Mouse (Mus musculus) lung, postnatal 4 days (tissue): ENCODE measurements around the gene Picalm.

Experiments used
- DNase-seq, 2 experiments: peaks; one replicate each; pipeline ENCODE4 v3.0.0; 2021

The Picalm gene

DNA sequence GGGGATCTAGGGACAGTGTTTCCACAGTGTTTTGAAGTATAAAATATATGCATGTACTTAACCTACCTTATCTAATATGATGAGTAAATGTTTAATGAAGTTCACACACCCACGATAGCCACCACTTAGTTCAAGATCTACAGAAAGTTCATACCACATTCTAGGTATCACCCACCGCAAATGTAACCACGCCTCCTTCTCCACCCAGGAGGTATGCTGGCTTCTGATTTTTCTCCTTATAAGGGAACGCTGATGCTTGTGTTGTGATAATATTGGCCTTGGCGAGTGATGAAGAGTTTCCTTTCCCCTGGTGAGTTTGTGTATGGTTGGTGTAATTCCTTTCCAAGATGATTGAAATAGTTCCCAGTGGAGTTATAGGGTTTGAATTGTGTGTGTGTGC lies 88.1 kb downstream of the Picalm start:
- DNase-seq: no peak

DNA sequence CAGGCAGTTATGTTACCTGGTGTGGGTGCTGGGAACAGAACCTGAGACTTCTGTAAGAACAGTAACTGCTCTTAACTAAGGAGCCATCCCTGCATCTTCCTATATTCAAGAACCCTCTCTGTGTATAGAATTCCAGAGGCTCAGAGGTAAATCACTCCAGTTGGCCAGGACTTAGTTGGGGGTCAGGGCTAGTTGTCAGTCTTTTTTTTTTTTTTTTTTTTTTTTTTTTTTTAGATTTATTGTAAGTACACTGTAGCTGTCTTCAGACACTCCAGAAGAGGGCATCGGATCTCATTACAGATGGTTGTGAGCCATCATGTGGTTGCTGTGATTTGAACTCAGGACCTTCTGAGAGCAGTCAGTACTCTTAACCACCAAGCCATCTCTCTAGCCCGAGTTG lies 91.5 kb downstream of the Picalm start:
- no peak for DNase-seq

DNA sequence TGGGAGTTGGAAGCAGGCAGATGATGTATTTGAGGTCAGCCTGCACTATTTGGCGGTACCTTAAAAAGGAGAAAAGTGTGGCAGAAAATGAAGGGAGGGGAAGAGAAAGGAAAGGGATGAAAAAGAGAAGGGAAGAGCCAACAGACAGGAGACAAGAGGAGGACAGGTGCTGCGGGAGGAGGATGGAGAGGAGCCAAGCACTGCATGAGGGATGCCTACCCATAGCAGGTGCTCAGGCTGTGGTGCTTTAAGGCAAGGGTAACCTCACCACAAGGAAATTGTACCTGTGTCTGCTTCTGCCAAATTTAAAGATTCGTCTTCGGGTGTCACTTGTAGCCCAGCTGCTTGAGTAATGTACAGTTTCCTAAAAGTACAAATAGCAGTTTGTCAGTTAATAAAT lies 98.1 kb downstream of the Picalm start:
- no peak for DNase-seq

DNA sequence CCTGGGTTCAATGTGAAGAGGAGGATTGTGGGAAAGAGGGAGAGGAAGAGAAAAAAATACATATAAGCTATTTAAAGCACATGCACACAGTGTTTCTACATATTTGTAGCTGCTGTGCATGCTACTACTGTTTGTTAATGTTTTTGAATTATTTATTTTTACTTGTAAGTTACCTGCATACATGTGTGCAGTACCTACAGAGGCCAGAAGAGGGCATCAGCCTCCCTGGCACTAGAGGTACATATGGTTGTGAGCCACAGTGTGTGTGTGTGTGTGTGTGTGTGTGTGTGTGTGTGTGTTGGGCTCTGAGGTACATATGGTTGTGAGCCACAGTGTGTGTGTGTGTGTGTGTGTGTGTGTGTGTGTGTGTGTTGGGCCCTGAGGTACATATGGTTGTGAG lies 98.9 kb downstream of the Picalm start:
- peak in 1 of 2 experiments; percentile 23 for DNase-seq

DNA sequence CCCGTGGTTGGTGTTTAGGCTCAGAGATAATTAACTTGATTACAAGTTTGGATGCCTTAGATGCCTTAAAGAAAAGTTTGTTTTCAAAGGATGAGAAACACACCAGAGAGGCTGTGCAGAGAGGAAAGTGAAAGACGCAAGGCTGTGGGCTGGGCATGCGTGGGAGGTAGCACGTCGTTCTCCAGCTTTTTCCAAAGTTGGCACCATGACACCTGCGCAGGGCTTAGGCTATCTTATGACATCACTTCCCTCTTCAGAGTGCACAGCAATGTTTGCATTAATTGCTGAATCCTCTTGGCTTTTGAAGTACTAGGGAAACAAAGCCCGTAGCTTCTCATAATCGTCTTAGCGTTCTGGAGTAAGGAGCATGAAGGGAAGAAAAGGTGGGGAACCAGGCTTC lies 101.4 kb downstream of the Picalm start:
- peak; percentile 25 to 42 for DNase-seq

DNA sequence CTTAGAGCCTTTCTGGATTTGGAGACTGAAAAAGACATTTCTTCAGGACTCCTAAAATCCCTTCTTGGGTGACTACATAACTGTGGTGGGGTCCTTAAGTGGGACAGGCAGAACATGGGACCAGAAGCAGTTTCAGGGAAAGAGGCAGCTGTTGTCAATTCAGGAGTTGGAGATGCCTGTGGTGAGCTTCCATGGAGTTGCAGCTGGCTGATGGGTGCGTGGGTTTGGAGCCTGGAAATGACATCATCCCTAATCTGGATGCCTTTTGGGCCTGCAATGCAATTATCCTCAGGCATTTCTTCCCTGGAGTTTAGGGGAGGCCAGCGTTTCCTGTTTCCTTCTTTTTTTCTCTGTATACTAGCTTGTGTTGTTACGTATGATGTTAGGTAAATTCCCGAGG lies 103.9 kb downstream of the Picalm start:
- DNase-seq: no peak

DNA sequence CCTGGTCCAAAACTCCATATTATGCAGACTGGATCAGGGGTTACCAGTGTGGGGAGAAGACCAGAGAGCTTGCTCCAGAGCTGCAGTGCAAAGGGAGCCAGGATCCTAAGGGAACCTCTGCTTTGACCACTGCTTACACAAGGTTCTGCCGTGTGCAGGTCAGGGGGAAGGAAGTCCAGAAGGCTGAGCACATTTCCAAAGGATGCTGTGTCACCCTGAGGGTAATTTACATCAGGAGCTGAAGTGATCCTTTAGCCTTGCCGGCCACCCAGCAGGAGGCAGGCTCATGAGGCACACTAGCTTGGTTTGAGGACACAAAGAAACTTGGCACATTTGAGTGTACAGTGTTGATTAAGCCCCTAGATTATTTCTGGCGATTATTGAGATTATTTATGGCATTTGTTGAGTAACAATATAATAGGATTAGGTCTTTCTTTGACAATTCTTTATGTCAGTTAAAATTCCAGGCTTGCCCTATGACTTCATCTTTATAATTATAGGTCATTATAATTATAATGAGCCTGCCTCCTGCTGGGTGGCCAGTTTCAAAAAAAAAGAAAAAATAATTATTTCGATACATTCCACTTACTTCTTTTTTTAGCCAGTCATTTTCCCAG lies 106.4 kb downstream of the Picalm start:
- no peak for DNase-seq

DNA sequence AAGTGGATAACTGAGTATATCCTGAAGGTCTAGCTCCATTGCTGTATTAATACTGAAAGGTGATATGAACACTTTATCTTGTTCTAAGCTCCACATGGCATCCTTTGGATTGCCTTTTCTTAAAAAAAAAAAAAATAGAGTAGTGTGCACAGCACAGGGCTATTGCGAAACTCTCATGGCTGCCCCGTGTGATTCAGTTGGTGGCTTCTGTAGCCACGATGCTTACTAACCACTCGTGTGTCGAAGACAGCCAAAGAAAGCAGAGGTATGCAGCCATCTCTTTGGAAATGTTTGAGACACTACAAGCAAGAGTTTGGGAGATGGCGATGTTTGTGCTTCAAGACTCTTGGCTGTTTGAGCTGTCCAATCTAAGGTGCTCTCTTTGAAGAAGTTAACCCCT lies 113.1 kb downstream of the Picalm start:
- DNase-seq: no peak

DNA sequence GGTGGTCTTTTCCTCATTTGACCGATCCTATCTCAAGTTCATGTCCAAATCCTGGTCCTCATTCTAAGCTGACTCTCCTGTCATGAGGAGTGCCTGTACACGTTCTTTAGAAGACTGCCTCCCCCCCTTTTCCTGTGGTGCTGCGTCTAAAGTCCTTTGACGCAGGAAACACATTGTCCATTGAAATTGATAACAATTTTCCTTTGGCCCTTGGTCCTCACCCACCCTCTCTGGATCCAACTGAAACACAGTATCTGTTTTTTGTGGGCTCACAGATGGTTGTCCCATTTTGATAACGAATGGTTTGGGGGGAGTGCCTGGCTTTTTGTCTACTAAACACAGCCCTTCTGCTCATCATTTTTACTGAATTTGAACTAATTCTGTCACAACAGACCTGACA lies 113.6 kb downstream of the Picalm start:
- no peak for DNase-seq

DNA sequence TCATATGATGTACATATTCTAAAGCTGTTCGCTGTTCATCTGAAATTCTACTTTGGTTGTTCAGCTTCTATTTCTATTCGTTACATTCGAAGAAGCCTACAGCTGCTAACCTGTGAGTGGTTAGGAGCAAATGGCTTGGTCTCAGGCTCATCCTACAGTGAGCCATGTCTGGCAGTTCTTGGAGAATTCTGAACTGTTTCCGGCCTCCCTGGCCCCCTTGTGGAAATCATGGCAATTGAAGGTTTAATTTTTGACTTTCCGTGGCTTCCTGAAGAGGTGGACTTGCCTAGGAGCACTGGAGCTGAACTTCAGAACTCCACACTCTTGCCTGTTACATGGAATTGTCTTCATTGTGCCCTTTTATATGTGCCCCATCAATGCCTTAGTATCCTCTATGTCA lies 122.9 kb downstream of the Picalm start:
- DNase-seq: no peak

DNA sequence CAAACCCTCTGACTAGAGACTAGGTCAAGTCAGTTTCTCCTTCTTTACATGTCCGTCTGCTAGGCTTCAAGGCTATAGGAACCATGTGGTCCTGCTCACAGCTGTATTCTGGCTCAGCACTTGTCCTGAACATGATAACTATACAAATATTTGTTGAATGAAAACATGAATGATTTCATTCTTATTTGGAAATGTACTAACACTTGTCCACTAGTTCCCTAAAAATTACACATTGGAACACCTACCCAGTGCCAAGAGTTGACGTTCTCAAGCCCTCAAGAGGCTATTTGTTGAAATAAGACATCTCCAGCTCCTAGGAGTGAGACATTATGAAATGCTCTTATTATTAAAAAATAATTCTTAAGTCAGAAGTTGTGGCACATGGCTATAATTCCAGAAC lies 128.7 kb downstream of the Picalm start:
- no peak for DNase-seq

DNA sequence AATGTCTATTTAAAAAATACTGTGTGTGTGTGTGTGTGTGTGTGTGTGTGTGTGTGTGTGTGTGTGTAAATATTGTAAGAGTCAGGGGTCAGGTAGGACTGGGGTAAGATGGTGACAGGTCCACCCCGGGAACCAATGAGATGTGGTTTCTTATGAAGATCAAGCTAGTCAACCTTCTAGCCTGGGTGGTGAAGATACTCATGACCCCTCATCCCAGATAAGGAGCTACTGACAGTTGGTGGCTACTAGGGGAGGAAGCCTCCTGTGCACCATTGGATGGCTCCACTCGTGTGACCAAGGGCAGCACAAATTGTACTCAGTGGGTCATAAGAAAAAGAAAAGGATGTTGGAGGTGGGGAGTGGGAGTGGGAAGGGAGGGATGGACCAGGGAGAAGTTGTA lies 129.9 kb downstream of the Picalm start:
- no peak for DNase-seq

DNA sequence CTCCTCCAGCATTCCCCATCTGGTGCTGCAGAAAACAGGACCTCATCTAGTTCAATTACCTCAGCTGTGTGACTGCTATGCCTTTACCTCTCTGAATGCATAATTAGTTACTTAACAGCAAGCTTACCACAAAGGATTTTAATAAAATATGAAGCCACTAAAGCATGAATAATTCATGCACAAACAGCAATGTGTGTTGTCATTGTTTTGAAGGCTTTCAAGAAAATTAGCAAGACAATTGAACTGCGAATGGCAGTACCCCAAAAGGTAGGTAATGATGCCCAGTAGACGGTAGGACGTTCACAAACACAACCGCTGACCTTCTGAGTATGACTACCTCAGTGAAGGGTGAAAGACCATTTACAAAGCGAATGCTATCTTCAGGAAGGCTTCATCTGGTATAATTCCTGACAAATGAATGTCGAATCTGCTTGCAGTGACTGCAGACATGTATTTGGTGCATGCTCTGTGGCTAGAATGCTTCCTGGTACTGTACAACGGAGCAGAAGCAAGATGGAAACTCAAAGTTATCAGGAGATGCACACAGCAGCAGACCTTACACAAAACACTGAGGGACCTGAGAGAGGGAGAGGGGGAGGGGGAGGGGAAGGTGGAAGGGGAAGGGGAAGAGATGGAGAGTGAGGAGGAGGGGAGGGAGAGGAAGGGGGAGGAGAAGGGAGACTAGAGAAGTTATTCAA lies 132.0 kb downstream of the Picalm start:
- DNase-seq: no peak
